Mouse (Mus musculus): ENCODE data around the gene Chst4. TPM values are rescaled to one million over a fixed set of nuclear protein-coding genes. Genes with fewer than 3 reads are reported as not detected.
A peak's percentile ranks its signal among the peaks of the same experiment; 100 is the strongest.
"Not testable (repeated sequence)": the region's sequence is repeated elsewhere in the genome, so short reads cannot be mapped to it uniquely, and the experiment has no call there.

Chst4 gene
- not detected in 2 replicates for total RNA-seq (2015; ENCODE audit: low replicate concordance)
- not detected in 2 replicates for total RNA-seq (2017; ENCODE audit: low replicate concordance)

DNA sequence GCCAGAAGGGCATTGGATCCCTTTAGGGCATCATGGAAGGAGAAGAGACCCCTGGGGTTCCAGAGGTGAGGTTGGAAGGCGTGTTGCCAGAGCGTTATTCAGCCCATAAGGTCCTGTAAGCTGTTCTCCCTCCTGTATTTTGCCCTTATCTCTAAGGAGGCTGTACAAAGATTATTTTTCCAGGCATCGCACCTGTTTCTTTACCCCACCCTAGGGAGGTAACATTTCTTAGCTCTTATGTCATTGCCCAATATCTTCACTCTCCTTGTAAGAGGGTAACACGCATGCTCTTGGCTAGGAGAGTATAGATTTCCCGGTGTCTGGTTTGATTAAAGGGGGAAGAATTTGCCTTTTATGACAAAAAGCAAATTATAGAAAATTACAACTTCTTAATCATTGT lies at the start of gene Chst4:
Chst4 (minus strand) TSS at position 82 of the 400 bp plus-strand sequence.
- no peak for ATAC-seq (replicated peaks; ENCODE audit: low FRiP score, poor library complexity, severe bottlenecking)

DNA sequence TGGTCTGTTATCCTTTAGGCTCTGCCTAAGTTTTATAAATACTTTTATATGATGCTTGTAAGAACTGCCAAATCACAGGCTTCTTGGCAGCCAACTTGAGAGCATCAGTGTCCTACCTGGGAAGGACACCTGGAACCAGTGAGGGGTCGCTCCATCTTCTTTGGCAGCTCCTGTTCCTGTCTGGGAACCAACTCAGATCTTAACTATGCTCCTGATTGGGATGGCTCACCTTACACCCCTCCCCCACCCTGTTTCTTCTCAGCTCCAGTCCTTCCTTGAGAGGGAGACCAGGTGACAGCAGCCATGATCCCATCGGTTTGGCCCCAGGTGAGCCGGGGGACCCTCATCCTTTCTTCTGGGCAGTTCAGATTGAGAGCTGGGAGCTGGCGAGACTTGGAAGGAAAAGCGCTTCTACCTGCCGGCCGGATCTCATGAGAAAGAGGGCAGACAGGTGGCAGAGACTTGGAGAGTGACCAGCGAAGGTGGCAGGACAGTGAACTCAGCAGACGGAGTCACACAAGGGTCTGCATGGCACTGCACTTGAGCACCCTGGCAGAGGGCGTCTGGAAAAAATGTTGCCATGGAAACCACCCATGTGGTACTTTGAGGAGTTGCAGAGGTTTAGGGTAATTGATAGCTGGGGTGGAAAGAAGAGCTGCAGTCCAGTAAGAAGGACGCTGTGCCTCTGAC lies 43.0 kb upstream of the Chst4 start:
- ATAC-seq (replicated peaks; ENCODE audit: low FRiP score, poor library complexity, severe bottlenecking) = no peak

DNA sequence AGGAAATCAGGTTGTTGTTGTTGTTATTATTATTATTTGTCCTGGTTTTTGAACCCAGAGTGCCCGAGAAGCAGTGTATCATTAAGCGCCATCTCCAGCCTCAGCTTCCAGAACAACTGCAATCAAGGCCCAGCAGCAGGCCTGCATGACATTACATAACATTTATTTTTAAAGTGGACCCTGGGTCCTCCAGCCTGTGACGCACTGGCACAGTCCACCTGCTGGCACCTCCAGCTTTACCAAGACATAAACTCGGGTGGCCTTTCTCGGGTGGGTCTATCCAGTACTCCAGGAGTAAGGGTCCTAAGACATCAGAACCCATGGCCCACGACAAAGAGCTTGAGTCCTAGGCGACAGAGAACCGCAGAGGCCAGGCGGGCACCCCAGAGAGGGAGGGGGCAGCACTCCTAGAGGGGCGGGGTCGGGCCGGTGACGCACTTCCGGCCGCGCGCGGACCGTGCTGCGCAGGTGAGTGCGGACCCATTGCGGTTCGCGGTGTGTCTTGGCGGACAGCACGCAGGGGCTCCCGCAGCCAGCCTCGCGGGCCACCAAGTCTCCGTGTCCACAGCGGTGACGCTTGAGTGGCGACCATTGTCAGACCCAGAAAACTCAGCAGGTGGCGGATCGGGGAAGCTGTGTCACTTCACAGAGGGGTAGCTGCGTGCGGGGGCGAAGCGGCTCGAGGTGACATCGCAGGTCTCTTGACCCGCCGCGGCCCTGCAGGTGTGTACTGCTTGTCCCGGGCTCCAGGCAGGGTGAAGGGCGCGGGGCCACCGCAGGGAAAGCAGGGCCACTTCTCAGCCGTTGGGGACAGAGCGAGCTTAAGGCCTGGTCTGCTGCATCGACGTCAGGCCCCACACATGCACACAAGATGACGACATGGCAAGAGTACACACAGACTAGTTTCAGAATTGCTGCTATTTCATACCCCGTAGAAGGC lies 40.0 kb upstream of the Chst4 start, which contains the start of gene Zfp612:
Zfp612 (plus strand) TSS at position 465 of the 940 bp plus-strand sequence.
- ATAC-seq (replicated peaks; ENCODE audit: low FRiP score, poor library complexity, severe bottlenecking) = no peak

DNA sequence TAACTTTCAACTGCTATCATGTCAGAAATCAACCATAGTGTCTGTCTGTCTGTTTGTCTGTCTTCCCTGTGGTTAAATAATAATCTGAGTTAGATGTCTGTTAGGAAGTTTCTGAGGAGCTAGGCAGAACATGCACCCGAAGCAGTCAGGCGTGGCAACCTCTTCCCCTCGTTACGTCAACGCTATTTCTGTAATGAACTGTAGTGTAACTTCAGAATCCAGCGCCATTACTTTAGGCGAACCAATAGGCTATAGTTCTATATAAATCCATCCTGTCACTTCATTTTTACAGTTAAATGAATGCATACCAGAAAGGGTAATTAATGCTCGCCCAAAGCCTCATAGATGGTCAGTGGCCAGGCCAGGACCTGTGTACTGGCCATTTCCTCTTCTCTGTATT lies 35.0 kb upstream of the Chst4 start:
- ATAC-seq (replicated peaks; ENCODE audit: low FRiP score, poor library complexity, severe bottlenecking) = no peak

DNA sequence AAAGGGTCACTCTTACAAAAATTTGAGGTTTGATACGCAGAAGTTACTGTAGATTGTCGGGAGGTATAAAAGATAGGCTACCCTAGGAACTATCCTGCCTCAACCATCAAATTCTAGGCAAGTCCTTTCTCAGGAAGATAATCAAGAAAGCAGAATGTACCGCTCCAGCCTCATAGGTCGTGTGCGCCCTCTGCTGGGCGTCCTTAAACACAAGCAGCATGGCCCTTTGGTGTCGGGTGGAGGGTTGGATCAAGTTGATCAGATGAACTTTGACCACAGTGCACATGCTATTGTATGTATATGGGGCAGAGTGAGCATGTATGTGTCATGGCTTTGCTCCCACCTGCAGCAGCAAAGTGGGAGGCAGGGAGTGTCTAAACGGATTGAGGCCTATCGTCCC lies 32.1 kb upstream of the Chst4 start:
- ATAC-seq (replicated peaks; ENCODE audit: low FRiP score, poor library complexity, severe bottlenecking) = peak; percentile 60; the same call in 1 of the 2 replicates

DNA sequence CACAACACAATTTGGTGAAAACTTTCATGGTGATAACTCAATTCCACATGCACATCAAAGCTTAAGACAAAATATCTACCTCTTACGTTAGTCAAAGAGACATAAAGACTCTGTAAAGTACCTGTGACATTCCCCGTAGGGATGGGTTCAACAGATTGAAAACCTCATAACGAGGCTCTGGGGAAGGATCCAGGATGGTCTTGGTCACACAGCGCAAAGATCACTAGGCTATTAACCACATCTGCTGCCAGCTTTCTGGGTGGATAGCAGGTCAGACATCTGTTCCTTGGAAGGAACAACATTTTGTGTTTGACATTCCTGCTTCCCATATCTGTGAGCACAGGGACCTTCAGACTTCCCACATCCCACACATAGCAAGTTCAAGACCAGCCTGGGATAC lies 30.2 kb upstream of the Chst4 start:
- no peak for ATAC-seq (replicated peaks; ENCODE audit: low FRiP score, poor library complexity, severe bottlenecking)

DNA sequence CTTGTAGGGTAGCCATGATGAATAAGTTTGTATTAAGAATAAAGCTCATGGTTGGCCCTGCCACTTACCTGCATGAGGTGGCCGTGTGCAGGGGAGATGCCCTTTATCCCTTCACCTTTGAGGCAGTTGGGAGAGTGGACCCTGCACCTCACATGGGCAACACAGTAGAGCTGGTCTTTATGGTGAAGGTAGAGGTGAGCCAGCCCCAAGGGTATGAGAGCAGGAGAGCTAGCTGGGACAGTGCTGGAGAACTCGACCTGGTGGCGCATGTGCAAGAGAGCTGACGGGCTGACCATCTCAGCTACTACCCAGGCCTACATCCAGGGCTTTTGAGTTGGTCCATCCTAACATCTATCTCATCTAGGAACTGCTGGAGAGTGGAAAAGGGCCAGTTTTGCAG lies 26.1 kb upstream of the Chst4 start:
- no peak for ATAC-seq (replicated peaks; ENCODE audit: low FRiP score, poor library complexity, severe bottlenecking)

DNA sequence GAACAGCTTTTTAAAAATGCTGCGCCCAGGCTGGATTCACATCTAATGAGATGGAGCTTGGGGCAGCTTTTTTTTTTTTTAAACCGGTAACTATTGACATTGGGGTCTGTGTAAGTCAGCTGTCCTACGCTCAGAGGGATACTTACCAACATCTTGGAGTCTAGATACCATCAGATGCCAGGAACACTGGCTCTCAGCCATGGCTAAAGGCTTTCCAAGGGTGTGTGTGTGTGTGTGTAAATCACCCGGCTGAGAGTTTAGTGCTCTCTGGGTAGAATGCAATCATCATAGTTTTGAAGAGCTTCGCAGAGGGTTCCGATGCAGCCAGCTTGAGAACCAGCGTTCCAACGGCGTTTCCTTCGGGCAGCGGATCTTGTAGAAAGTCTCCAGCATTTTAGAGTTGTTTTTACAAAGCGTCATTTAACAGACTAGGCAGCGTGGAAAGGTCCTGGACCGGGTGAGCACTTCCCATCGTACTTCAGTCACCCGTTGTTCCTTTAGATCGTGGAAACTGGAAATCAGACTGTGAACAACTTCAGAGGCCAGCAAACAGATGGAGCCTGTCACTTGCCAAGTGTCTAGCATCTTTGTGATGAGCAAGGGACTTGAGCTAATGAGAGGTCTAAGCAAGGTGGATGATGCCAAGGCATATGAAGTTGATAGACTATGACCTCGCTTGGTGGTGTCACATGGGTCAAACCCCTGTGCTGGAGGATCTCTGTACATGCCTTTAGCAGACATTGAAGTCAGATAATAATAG lies 25.2 kb upstream of the Chst4 start:
- no peak for ATAC-seq (replicated peaks; ENCODE audit: low FRiP score, poor library complexity, severe bottlenecking)

DNA sequence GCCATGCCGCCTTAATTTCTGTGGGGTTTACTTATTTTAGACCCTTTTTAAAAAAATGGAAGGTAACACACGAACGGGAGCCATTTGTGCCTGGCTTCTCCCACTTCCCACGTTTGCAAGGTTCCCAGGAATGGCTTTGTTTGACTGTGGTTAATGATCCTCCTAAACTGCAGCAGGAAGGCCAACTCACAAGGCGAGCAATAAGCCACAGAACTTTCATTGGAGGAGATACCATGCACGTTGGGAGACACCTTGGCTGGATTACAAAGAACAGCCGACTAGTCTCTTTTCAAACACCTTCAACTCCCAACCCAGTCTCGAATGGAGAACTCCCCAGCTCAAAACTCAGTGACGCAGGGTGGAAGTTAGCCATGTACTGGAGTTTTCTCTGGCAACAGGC lies 24.6 kb upstream of the Chst4 start:
- ATAC-seq (replicated peaks; ENCODE audit: low FRiP score, poor library complexity, severe bottlenecking) = no peak

DNA sequence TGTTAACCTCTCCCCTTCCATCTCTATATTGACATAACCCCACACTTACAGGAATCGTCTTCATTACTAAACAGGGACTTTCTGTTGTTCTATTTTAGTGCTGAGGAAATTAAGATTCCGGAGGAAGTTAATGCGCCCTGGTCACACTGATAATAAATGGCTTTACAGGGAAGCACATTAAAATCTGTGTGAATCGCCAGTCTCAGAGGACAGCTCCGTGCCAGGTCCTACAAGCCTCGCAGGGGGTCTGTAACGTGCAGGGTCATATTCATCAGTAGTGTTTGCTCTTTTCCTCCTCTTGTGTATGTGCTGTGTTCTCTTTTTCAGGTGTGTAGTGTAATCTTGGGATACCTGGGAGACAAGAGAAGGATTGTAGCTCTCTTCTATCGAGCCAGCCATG lies 18.7 kb upstream of the Chst4 start:
- no peak for ATAC-seq (replicated peaks; ENCODE audit: low FRiP score, poor library complexity, severe bottlenecking)

DNA sequence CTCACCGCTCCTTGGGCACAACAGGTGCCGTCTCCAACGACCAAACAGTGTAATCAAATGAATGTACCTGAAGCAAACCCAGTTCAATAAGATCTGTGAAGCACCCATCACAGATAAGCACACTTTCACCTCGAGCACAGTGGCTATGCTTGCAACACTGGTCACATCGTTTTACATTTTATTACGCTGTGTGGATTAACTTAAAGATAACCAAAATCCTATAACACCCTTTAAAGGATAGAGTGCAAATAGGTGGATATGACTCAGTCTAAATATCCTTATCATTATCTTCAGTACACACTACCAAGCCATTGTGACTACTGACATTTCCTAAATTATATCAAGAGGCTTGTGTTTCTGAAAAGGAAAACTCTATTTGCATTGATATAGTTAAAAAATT lies 11.7 kb upstream of the Chst4 start:
- no peak for ATAC-seq (replicated peaks; ENCODE audit: low FRiP score, poor library complexity, severe bottlenecking)

DNA sequence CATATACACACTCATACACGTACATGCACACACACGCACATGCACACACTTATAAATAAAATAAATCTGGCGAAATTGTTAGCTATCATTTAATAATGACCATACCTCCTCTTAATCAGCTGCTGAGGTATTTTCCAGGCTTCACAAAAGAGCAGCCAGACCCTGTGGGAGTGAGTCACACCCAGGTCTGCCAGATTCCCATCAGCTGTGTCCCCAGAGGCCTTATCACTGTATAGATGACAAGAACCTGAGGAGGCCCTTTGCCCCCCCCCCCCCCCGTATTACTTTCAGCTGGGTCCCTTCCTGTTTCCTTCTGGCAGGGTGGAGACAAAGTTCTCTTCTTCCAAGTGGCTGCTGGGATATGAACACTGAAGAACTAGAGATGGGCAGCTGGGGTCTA lies 969 bp upstream of the Chst4 start:
- ATAC-seq (replicated peaks; ENCODE audit: low FRiP score, poor library complexity, severe bottlenecking) = no peak

DNA sequence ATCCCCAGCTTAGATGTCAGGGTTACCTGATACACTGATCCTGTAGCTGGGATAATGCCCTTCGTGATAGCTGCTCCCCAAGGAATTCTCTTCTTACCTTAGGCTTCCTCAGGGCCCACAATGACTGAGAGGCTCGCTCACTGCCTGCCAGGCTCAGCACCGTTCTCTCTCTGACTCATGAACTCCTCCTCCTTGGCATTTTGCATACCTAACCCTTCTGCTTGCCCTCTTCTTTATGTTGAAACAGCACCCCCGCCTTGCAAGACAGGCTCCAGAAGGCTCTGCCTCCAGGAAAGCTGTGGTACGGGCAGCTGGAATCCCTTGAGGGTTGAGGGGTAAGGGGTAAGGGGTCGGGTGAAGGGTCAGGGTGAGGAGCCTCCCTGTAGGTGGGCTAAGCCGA lies 324 bp downstream of the Chst4 start:
- no peak for ATAC-seq (replicated peaks; ENCODE audit: low FRiP score, poor library complexity, severe bottlenecking)

DNA sequence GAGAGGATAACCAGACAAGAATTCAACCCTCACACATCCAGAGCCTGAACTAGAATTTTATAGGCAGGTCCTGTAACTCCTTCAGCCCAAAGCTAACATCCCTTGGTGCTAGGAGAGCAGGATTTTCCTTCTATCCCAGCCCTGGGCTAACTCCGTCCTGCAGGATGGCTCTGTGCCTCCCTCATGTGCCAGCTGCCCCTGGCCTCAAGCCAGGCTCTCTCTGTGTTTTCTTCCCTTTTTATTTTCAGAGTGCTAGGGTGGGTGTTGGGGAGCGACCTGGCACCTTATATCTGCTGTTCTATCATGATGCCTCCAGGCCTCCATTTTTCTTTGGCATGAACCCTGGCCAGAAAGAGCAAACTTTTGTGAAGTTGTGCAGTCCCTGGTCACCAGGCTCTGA lies 3.4 kb downstream of the Chst4 start:
- no peak for ATAC-seq (replicated peaks; ENCODE audit: low FRiP score, poor library complexity, severe bottlenecking)

DNA sequence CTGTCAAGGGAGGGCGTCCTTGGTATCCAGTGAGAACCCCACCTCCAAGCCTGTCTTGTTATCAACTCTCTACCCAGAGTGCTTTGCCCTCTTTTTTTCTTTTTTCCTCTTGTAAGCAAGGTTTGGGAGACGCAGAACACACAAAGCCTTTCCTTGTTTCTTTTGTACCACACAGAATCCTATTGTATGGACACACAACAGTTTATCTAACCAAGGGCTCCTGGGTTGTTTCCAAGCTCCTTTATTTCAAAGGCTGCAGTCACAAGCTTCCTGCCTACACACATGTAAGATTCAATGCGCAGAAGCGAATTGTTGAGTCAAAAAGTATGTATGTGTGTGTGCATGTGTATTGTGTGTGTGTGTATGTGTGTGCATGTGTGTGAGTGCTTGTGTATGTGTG lies 5.2 kb downstream of the Chst4 start:
- no peak for ATAC-seq (replicated peaks; ENCODE audit: low FRiP score, poor library complexity, severe bottlenecking)

DNA sequence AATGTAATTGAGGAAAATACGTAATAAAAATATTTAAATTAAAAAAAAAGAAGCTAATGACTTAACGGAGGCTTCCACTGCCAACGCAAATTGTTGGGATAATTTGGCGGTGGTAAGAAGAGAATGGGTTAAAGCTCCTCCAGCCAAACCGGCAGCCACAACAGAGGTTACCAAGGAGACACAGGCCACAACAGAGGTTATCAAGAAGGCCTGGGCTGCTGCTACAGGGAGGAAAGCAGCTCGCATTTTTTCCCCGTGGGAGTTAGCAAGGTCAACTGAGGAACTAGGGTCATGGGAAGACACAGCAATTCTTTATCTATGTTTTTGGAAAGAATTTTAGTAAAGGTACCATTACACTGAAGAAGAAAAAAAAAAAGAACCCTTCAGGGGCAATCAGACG lies 5.8 kb downstream of the Chst4 start:
- not testable (repeated sequence) for ATAC-seq (replicated peaks; ENCODE audit: low FRiP score, poor library complexity, severe bottlenecking)

DNA sequence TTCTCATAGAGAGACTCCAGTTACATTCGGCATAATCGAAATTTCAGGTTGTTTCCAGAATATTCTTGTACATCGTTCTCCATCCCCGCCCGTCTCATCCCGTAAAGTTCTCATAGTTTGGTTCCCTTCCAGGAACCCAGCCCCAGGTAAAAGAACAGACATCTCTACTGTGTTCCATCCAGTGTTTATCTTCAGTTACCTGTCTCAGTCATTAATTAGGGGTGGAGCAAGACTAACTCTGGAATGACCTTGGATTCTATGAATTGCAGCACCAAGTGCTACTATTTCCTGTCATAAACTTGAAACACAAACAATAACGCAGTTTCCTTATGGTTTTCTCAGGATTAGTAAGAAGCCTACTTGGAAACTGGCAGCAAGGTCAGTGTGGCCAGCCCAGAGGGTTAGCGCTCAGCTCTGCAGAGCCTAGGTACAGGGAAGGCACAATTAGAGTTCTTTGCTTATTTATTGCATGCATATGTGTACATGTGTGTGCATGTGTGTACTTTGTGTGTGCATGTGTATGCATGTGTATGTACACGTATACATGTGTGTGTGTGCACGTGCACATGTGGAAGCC lies 16.7 kb downstream of the Chst4 start:
- no peak for ATAC-seq (replicated peaks; ENCODE audit: low FRiP score, poor library complexity, severe bottlenecking)

DNA sequence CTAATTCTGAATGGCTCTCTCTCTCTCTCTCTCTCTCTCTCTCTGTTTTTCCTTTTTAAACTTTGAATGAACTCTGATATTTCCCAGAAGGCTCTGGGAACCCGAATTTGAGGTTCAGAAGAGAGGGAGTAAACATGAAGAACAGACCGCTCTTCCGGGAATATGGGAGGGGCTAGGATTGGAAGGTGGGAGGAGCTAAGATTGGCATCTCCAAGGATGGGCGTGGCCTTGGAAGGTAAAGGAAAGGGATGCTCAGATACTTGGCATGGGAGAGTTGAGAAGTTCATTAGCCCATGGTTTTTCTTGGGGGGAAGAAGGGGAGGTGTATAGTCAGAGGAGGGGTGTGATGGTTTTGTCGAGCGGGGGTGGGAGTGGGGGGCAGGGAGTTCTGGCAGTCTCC lies 17.5 kb downstream of the Chst4 start:
- no peak for ATAC-seq (replicated peaks; ENCODE audit: low FRiP score, poor library complexity, severe bottlenecking)

DNA sequence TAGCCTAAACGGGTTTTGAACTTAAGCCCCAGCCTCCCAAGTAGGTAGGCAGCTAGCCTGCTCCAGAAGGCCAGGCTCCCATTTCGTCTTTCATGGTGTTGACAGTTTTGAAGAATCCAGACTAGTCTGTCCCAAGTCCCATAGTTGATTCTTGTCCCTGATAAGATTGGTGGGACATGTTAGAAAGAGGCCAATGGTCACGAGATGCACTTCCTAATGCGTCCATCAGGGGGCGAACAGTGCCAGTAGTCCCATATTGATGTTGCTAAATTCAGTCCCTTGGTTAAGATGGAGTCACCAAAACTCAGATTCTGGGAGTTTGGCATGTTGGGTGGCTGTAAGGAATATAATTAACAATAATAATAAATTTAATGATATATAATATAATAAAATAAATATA lies 28.7 kb downstream of the Chst4 start:
- no peak for ATAC-seq (replicated peaks; ENCODE audit: low FRiP score, poor library complexity, severe bottlenecking)

DNA sequence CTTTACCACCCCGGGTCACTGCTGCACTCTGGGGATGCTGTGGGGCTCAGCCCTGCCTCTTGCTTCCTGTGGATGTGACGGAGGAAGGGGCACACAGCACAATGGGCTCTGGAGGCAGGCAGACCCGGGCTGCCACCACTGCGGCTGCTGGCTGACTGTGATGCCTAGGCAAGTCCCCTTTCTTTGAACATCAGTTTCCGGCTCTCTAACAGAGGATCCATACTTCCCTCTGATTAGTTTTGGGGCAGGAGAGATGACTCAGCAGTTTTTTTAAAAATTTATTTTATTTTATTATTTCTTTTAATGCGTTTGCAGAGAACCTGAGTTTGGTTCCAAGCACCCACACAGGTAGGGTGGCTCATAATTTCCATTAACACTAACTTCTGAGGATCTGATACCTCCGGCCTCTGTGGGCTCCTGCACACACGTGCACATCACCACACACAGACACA lies 30.5 kb downstream of the Chst4 start:
- no peak for ATAC-seq (replicated peaks; ENCODE audit: low FRiP score, poor library complexity, severe bottlenecking)
